ENCODE assay signal across 7 mouse cellular contexts in genomic region chr14:75863549-75864409, GRCm38 (mm10). TPM values are rescaled to one million over a fixed set of nuclear protein-coding genes. Genes with fewer than 3 reads are reported as not detected.
DNase-seq lines count a peak whose midpoint lies in the region; ATAC-seq lines count a peak whose summit lies in the region.

No protein-coding gene starts in this region.

- DNase-seq in adrenal gland, adult 8-10 months, result peak; percentile 71
- DNase-seq in heart, postnatal 25 days (ENCODE audit: low spot score), result peak; percentile 78
- peak; percentile 59 for DNase-seq in limb, embryonic 10.5 days (ENCODE audit: low spot score)
- DNase-seq in midbrain, embryonic 11.5 days (ENCODE audit: low spot score, missing footprints), result peak; percentile 88
- DNase-seq in urinary bladder, postnatal 36 days (ENCODE audit: low spot score in 2 of 2), result peak; percentile 55 to 72
- DNase-seq in left cerebral cortex, postnatal 36 days (ENCODE audit: low spot score in 2 of 2), result no peak

- 11% methylated on average over 7 of the region's 7 CpGs for WGBS in forebrain, embryonic 12.5 days
- 39% methylated on average over 7 of the region's 7 CpGs for WGBS in limb, embryonic 10.5 days
- WGBS in midbrain, embryonic 11.5 days, result 12% methylated on average over 7 of the region's 7 CpGs

- H3K4me2 ChIP-seq in forebrain, embryonic 12.5 days, result no peak overlapping the region
- H3K4me2 ChIP-seq in midbrain, embryonic 11.5 days, result no peak overlapping the region

- peaks cover 8% of the 10 kb centered on the region for H3K4me1 ChIP-seq in forebrain, embryonic 12.5 days
- H3K4me1 ChIP-seq in limb, embryonic 10.5 days, result peaks cover 10% of the 10 kb centered on the region
- peaks cover 9% of the 10 kb centered on the region for H3K4me1 ChIP-seq in midbrain, embryonic 11.5 days (ENCODE audit: control insufficient read depth, insufficient read depth, low read length)

- H3K9ac ChIP-seq in forebrain, embryonic 12.5 days, result no peak overlapping the region
- H3K9ac ChIP-seq in midbrain, embryonic 11.5 days (ENCODE audit: low read length), result no peak overlapping the region

- no peak overlapping the region for H3K4me3 ChIP-seq in forebrain, embryonic 12.5 days (replicated peaks)
- no peak overlapping the region for H3K4me3 ChIP-seq in limb, embryonic 10.5 days
- H3K4me3 ChIP-seq in midbrain, embryonic 11.5 days (ENCODE audit: low read depth, low read length), result no peak overlapping the region

- H3K27me3 ChIP-seq in forebrain, embryonic 12.5 days, result no peaks in the 10 kb centered on the region
- no peaks in the 10 kb centered on the region for H3K27me3 ChIP-seq in limb, embryonic 10.5 days (ENCODE audit: low read depth, poor library complexity, severe bottlenecking)
- H3K27me3 ChIP-seq in midbrain, embryonic 11.5 days (ENCODE audit: control insufficient read depth, insufficient read depth, low read length), result no peaks in the 10 kb centered on the region

- no peaks in the 10 kb centered on the region for H3K9me3 ChIP-seq in forebrain, embryonic 12.5 days
- no peaks in the 10 kb centered on the region for H3K9me3 ChIP-seq in limb, embryonic 10.5 days (replicated peaks)
- no peaks in the 10 kb centered on the region for H3K9me3 ChIP-seq in midbrain, embryonic 11.5 days (ENCODE audit: control insufficient read depth, low read length)

- peak overlapping the region; percentile 19; the same call in 1 of the 2 replicates for H3K27ac ChIP-seq in forebrain, embryonic 12.5 days
- H3K27ac ChIP-seq in limb, embryonic 10.5 days, result peak overlapping the region; percentile 72
- H3K27ac ChIP-seq in midbrain, embryonic 11.5 days (ENCODE audit: low read depth, low read length), result 0 out of 2 replicates have a peak overlapping the region, but pooled peaks have one; percentile 45

- peak; percentile 75 for ATAC-seq in forebrain, embryonic 12.5 days (ENCODE audit: low FRiP score)
- ATAC-seq in midbrain, embryonic 11.5 days (ENCODE audit: low FRiP score), result peak; percentile 91

- H3K36me3 ChIP-seq in forebrain, embryonic 12.5 days (replicated peaks), result no peaks in the 10 kb centered on the region
- 0 out of 2 replicates have a peak, but pooled peaks cover 3% of the 10 kb centered on the region for H3K36me3 ChIP-seq in limb, embryonic 10.5 days
- H3K36me3 ChIP-seq in midbrain, embryonic 11.5 days (ENCODE audit: control insufficient read depth, insufficient read depth, low read length), result no peaks in the 10 kb centered on the region

- intact Hi-C loops in heart, postnatal 25 days (cut with DNase I), result loop anchor here (2.0 kb wide), 1 partner anchor 15 kb away; no protein-coding TSS in a partner anchor
- intact Hi-C loops in left cerebral cortex, postnatal 36 days (cut with DNase I), result no loop called here

RNA-seq across cellular contexts. Expression of gene Tpt1, which starts 18.9 kb away (rescaled TPM):
- total RNA-seq in adrenal gland, adult 8-10 months (2022), result 1,000 to 10,000 TPM; 2,109 to 2,569 (median 2,425) TPM
- polyA plus RNA-seq in forebrain, embryonic 12.5 days (2016; fragmentation: Nextera tagmentation; extraction: Ambion mirVana), result 955 and 986 TPM in 2 replicates
- total RNA-seq in heart, postnatal 25 days (2021), result 1,000 to 10,000 TPM; 2,885 to 3,154 TPM
- 830 and 926 TPM in 2 replicates for polyA plus RNA-seq in limb, embryonic 10.5 days (2016; fragmentation: Nextera tagmentation; extraction: Ambion mirVana)
- polyA plus RNA-seq in midbrain, embryonic 11.5 days (2014; fragmentation: Nextera tagmentation; extraction: Ambion mirVana), result 1,099 and 1,119 TPM in 2 replicates
- total RNA-seq in left cerebral cortex, postnatal 36 days (2021), result 100 to 1,000 TPM; 939 to 945 TPM

Comparison
In these comparisons a context has a peak if more than half of its experiments do, and no peak if none do; other contexts are left out.
1. DNase-seq: peak in adrenal gland, adult 8-10 months (single experiment), heart, postnatal 25 days (single experiment), limb, embryonic 10.5 days (single experiment), midbrain, embryonic 11.5 days (single experiment) and urinary bladder, postnatal 36 days (2 of 2); none in left cerebral cortex, postnatal 36 days (0 of 2).
2. H3K27ac ChIP-seq: peak in every context shown above with its lines; median percentile 72 in limb, embryonic 10.5 days; 45 in midbrain, embryonic 11.5 days; 19 in forebrain, embryonic 12.5 days.